In genomic region chr5:119657804-119658203, GRCm38 (mm10) we compare ENCODE assay signal across 26 mouse cellular contexts. TPM values are rescaled to one million over a fixed set of nuclear protein-coding genes. Genes with fewer than 3 reads are reported as not detected.
"Had no signal": no experiment of that assay in that cellular context is flagged by ENCODE, and none has a peak within 500 bp of the region (broad histone marks: within the 10 kb centered on the region; RNA-seq: fewer than 3 reads in every experiment).

No protein-coding gene starts in this region.

- DNase-seq: kidney, adult 9 months; kidney, postnatal 14 days; kidney, postnatal 4 days; layer of hippocampus, adult 9-11 months; layer of hippocampus, postnatal 36 days; liver; lung, adult 18-20 months; lung, postnatal 10 days; lung, postnatal 36 days; retina, postnatal 1 day; thymus, adult 18-20 months; thymus, postnatal 36 days had no signal

- H3K4me3 ChIP-seq: layer of hippocampus, adult 2 months; left cerebral cortex, adult 2 months; limb, embryonic 13.5 days; liver, embryonic 12.5 days; liver, embryonic 15.5 days; lung, embryonic 15.5 days; megakaryocyte, embryonic 14.5 days; midbrain, embryonic 10.5 days; midbrain, embryonic 13.5 days; myocyte; neural tube, embryonic 13.5 days had no signal

- H3K27ac ChIP-seq: layer of hippocampus, adult 2 months; left cerebral cortex, adult 2 months; limb, embryonic 13.5 days; liver, embryonic 12.5 days; liver, embryonic 15.5 days; lung, embryonic 15.5 days; midbrain, embryonic 10.5 days; midbrain, embryonic 13.5 days; neural tube, embryonic 13.5 days had no signal

- H3K9me3 ChIP-seq: limb, embryonic 13.5 days; liver, embryonic 12.5 days; liver, embryonic 15.5 days; lung, embryonic 15.5 days; megakaryocyte, embryonic 14.5 days; midbrain, embryonic 10.5 days; midbrain, embryonic 13.5 days; neural tube, embryonic 13.5 days had no signal

- H3K4me2 ChIP-seq: limb, embryonic 13.5 days; liver, embryonic 12.5 days; liver, embryonic 15.5 days; lung, embryonic 15.5 days; midbrain, embryonic 13.5 days; neural tube, embryonic 13.5 days had no signal

- H3K9ac ChIP-seq: limb, embryonic 13.5 days; liver, embryonic 12.5 days; liver, embryonic 15.5 days; lung, embryonic 15.5 days; midbrain, embryonic 13.5 days; neural tube, embryonic 13.5 days had no signal

- ATAC-seq: liver, embryonic 12.5 days; midbrain, embryonic 13.5 days; midbrain, embryonic 16.5 days had no signal

- H3K4me1 ChIP-seq: liver, embryonic 12.5 days; liver, embryonic 15.5 days; megakaryocyte, embryonic 14.5 days; neural tube, embryonic 13.5 days had no signal

- H3K36me3 ChIP-seq: limb, embryonic 13.5 days; liver, embryonic 12.5 days; liver, embryonic 15.5 days; lung, embryonic 15.5 days; midbrain, embryonic 10.5 days; midbrain, embryonic 13.5 days; neural tube, embryonic 13.5 days had no signal

RNA-seq across cellular contexts. Expression of gene Tbx3, which starts 12.7 kb away (rescaled TPM):
- total RNA-seq: monocyte, adult 5-6 weeks; neutrophil, adult 5-6 weeks had no signal
